Mouse (Mus musculus) cortical plate, adult 2 months (tissue): ENCODE results near the gene Bsg. TPM values are rescaled to one million over a fixed set of nuclear protein-coding genes. Genes with fewer than 3 reads are reported as not detected.
"Not testable (repeated sequence)": the region's sequence is repeated elsewhere in the genome, so short reads cannot be mapped to it uniquely, and the experiment has no call there.

ENCODE experiments used
- H3K27ac ChIP-seq: fragments of 200-500 bp; 2 replicates; pipeline ENCODE4 v1.5.1; 2012; ENCODE audit warnings: low read length, control low read depth, inconsistent platforms; ENCODE audit not compliant: insufficient read depth
- H3K4me1 ChIP-seq: fragments of 200-500 bp; 2 replicates; pipeline ENCODE4 v1.6.1; 2011; ENCODE audit warnings: low read length; ENCODE audit not compliant: control insufficient read depth, insufficient read depth
- H3K4me3 ChIP-seq: fragments of 200-500 bp; 2 replicates; pipeline ENCODE4 v1.5.1; 2011; ENCODE audit warnings: mild to moderate bottlenecking, low read length, control low read depth; ENCODE audit not compliant: insufficient read depth
- CTCF ChIP-seq: fragments of 200-500 bp; IDR thresholded peaks from 2 replicates; pipeline ENCODE4 v1.5.1; 2011; ENCODE audit warnings: mild to moderate bottlenecking, control low read depth, low read length; ENCODE audit not compliant: insufficient read depth; ENCODE audit errors: extremely low read depth
- POLR2A ChIP-seq: fragments of 200-500 bp; IDR thresholded peaks from 2 replicates; pipeline ENCODE4 v1.6.1; 2011; ENCODE audit warnings: mild to moderate bottlenecking, low read length, control low read depth; ENCODE audit not compliant: insufficient read depth; ENCODE audit errors: extremely low read depth
- polyA plus RNA-seq: library from polyadenylated mRNA; depleted of rRNA; stranded (reverse); fragments of >200 nt; gene quantifications from 2 replicates; pipeline ENCODE4 v1.2.3, GENCODE M21; 2012; rRNA removed

The Bsg gene
- polyA plus RNA-seq, 1 experiment: 1,074 TPM

DNA sequence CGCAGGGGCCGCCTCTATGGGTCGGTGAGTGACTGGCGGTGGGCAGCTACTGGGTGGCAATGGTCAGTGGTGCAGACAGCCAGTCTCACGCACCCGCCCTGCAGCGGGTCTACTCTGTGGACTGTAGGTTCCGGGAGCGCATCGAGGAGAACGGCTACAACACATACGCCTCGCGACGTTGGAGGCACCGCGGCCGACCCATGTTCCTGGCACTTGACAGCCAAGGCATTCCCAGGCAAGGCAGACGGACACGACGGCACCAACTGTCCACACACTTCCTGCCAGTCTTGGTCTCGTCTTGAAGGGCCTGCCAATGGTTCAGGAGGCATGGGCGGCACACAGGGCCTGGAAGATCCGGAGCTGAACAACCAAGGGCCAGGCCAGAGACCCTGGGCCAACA lies 52.4 kb downstream of the Bsg start:
- TF ChIP-seq CTCF: no peak
- no peak for TF ChIP-seq POLR2A
- no peaks in the 10 kb centered on the region for H3K4me1 ChIP-seq
- no peak overlapping the region for H3K27ac ChIP-seq

DNA sequence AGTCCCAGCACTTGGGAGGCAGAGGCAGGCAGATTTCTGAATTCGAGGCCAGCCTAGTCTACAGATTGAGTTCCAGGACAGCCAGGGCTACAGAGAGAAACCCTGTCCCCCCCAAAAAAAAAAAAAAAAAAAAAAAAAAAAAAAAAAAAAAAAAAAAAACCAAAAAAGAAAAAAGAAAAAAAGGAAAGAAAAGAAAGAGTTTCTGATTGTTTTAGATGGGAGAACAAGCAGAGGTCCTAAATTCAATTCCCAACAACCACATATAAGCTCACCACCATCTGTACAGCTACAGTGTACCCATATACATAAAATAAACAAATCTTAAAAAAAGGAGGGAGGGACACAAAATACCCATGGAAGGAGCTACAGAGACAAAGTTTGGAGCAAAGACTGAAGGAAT lies 55.4 kb downstream of the Bsg start:
- H3K4me1 ChIP-seq, H3K4me3 ChIP-seq, H3K27ac ChIP-seq: not testable (repeated sequence)

More for the DNA sequence above, 52.4 kb downstream of the Bsg start:
- no peak overlapping the region for H3K4me3 ChIP-seq

DNA sequence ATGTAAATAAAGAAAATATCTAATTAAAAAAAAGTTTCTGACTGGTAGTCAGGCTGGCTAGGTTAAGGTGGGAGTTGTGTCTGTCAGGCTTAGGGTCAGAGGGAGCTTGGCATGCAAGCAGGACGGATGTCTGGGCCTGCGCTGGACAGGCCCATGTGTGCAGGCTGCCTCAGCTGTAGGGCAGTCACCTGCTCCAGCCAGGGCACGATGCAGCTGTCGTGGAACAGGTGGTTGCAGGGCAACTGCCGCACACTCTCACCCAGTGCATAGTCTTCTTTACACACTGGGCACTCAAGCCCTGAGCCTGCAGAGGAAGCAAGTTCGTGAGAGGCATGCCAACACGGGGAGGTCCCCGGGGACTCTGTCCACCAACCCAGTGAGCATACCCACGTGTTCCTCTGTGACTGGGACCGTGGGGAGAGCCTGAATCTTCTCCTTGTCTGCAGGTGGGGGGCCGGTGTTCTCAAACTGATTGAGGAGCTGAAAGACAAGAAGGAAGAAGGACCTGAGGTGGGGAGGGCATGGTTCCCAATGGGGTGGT lies 56.4 kb downstream of the Bsg start:
- Histone ChIP-seq H3K4me3 (no peak overlapping the region), H3K4me1 (peaks cover 9% of the 10 kb centered on the region; the same call in 1 of the 2 replicates), H3K27ac (no peak overlapping the region)
- TF ChIP-seq POLR2A: no peak
- TF ChIP-seq CTCF: no peak

Other genes starting within 250 kb of the Bsg start
- gene Vmn2r83, start 235.8 kb upstream of the Bsg start, polyA plus RNA-seq: not detected in 2 replicates
- 3.4 and 3.6 TPM in 2 replicates for gene Plpp2, start 170.7 kb upstream of the Bsg start, polyA plus RNA-seq
- gene Mier2, start 149.3 kb upstream of the Bsg start, polyA plus RNA-seq: 78.3 and 79.6 TPM in 2 replicates
- 1.9 and 2.6 TPM in 2 replicates for gene Theg, start 117.2 kb upstream of the Bsg start, polyA plus RNA-seq
- gene C2cd4c, start 90.5 kb upstream of the Bsg start, polyA plus RNA-seq: 12.4 and 13.3 TPM in 2 replicates
- gene Shc2, start 66.6 kb upstream of the Bsg start, polyA plus RNA-seq: 56.2 and 65.5 TPM in 2 replicates
- gene Odf3l2, start 58.8 kb upstream of the Bsg start, polyA plus RNA-seq: 0.15 and 0.17 TPM in 2 replicates
- gene Madcam1, start 39.9 kb upstream of the Bsg start, polyA plus RNA-seq: not detected in 2 replicates
- 87.5 and 88.2 TPM in 2 replicates for gene Tpgs1, start 35.1 kb upstream of the Bsg start, polyA plus RNA-seq
- gene Cdc34, start 22.3 kb upstream of the Bsg start, polyA plus RNA-seq: 110 TPM in 2 replicates
- 1.1 and 1.4 TPM in 2 replicates for gene Gzmm, start 15.5 kb upstream of the Bsg start, polyA plus RNA-seq
- gene Hcn2, start 12.1 kb downstream of the Bsg start, polyA plus RNA-seq: 123 and 128 TPM in 2 replicates
- gene Polrmt, start 42.1 kb downstream of the Bsg start, polyA plus RNA-seq: 51.6 and 54.9 TPM in 2 replicates
- 6.5 and 9.7 TPM in 2 replicates for gene Fgf22, start 50.6 kb downstream of the Bsg start, polyA plus RNA-seq
- gene Rnf126, start 62.5 kb downstream of the Bsg start, polyA plus RNA-seq: 157 TPM in 2 replicates
- 5.7 and 5.9 TPM in 2 replicates for gene Fstl3, start 72.8 kb downstream of the Bsg start, polyA plus RNA-seq
- 1.4 and 2.1 TPM in 2 replicates for gene Prss57, start 86.5 kb downstream of the Bsg start, polyA plus RNA-seq
- gene Palm, start 89.1 kb downstream of the Bsg start, polyA plus RNA-seq: 294 and 331 TPM in 2 replicates
- 0.13 and 0.21 TPM in 2 replicates for gene Misp, start 116.5 kb downstream of the Bsg start, polyA plus RNA-seq
- 53.3 and 54.1 TPM in 2 replicates for gene Ptbp1, start 149.9 kb downstream of the Bsg start, polyA plus RNA-seq
- 4.3 and 5.2 TPM in 2 replicates for gene Prtn3, start 170.0 kb downstream of the Bsg start, polyA plus RNA-seq
- gene Plppr3, start 170.1 kb downstream of the Bsg start, polyA plus RNA-seq: 79.9 and 80.5 TPM in 2 replicates
- gene Elane, start 181.8 kb downstream of the Bsg start, polyA plus RNA-seq: not detected in 2 replicates
- 0.40 and 1.6 TPM in 2 replicates for gene Cfd, start 186.4 kb downstream of the Bsg start, polyA plus RNA-seq
- 64.8 and 68.2 TPM in 2 replicates for gene Med16, start 204.4 kb downstream of the Bsg start, polyA plus RNA-seq
- gene Gm26602, start 206.4 kb downstream of the Bsg start, polyA plus RNA-seq: not detected in 2 replicates
- gene Kiss1r, start 212.5 kb downstream of the Bsg start, polyA plus RNA-seq: 12.1 and 12.5 TPM in 2 replicates
- 425 TPM in 2 replicates for gene R3hdm4, start 216.7 kb downstream of the Bsg start, polyA plus RNA-seq
- 3.1 and 3.2 TPM in 2 replicates for gene Arid3a, start 222.6 kb downstream of the Bsg start, polyA plus RNA-seq